Mouse (Mus musculus): ENCODE results near the gene Bud23.

The Bud23 gene

DNA sequence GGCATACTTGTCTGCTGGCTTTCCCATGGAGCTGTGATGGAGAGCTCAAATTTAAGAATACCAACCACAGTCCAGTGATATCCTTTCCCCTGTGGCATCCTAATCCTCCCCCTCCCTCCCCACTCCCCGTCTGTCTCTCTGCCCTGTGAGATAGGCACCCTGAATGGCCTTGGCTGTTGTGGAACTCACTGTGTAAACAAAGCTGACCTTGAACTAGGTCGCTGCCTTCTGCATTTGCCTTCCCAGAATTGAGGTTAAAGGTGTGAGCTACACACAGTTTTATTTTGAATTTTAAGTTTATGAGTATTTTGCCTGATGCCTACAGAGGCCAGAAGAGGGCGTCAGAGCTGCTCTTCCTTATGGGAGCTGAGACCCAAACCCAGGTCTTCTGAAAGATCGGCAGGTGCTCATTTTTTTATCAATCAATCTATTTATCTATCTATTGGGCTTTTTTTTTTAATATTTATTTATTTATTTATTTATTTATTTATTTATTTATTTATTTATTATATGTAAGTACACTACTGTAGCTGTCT lies 48.5 kb downstream of the Bud23 start:
- no peak for DNase-seq

DNA sequence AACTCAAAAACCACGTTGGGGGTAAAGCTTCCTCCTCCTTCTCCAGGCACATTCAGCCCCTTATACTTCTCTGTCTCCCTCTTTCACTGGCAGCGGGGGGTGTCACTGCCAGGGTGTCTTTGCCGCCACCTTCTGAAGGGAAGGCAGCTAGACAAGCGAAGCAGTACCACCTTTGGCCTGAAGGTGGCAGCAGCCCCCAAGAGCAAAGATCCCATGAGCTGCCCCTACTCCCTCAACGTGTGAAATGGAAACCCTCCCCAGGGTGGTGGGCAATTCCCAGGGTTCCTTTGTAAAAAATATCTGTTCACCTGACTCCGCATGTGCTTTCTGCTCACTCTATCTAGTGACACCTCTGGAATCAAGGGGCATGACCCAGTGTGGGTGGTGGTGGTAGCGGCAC lies 49.3 kb downstream of the Bud23 start:
- peak; percentile 95 to 96 for DNase-seq

DNA sequence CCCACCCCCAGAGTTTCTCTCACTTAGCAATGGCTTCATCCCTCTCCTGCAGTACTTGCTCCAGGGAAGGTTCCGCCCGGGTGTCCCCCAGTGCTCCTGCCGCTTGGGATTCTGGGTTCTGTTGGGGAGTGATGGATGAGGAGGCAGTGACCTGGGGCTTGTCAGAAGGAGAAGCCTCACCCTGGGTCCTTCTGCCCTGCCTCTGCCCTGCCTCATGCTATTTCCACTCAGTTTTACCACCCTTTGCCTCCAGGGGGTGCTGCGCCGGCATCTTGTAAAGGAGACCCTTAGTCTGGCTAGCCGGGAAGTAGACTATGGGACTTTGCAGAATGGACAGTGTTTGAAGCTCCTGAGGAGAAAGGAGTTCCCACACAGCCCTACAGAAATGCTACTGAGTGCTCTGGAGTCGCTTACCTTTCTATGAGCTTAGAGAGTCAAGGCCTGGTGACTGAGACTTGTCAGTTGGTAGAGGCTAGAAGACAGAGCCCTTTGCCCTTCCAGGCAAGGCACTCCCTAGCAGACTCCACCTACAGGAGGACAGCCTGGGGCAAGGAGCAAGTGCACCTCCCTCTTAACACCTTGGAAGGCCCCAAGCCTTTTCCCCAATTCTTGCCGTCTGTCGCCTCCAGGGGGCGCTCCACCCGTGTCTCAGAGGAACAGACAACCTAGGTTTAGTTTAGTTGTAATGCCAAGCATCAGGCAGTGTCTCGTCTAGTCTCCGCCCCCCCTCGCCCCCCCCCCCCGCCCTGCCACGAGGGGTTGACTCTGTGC lies 51.9 kb downstream of the Bud23 start:
- peak; percentile 90 to 94 for DNase-seq

DNA sequence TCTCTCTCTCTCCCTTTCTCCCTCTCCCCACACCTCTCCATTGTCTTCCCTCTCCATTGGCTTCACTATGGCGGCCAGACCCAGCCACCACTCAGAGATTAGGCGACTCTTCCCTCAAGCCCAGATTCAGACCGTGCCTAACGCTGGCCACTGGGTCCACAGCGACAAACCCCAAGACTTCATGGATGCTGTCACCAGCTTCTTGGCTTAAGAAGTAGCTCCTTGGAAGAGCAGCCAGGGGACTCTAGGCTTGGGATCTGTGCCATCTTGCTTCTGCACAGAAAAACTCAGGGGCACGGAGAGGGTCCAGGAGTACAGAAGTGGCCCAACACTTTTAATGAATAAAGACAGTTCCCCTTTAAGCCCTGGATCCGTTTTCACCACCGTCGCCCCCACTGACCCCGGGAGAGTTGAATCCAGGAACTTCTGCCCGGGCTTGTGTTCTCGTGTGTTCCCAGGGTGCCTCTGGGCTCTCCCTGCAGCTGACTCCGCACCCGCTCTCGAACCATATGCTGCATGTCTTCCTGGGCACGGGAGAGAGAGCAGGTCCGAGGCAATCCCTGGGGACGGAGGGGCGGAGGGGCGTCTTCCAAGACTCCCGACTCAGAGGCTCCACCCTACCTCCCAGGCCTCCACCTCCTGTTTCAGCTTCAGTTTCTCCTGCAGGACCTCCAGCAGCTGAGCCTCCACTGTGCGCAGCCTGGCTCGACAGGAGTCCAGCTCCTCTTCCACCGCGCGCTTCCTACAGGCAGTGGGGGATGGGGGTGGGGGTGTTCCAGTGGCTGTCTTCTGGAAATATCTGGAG lies 52.7 kb downstream of the Bud23 start:
- DNase-seq, result peak; percentile 54 to 62

DNA sequence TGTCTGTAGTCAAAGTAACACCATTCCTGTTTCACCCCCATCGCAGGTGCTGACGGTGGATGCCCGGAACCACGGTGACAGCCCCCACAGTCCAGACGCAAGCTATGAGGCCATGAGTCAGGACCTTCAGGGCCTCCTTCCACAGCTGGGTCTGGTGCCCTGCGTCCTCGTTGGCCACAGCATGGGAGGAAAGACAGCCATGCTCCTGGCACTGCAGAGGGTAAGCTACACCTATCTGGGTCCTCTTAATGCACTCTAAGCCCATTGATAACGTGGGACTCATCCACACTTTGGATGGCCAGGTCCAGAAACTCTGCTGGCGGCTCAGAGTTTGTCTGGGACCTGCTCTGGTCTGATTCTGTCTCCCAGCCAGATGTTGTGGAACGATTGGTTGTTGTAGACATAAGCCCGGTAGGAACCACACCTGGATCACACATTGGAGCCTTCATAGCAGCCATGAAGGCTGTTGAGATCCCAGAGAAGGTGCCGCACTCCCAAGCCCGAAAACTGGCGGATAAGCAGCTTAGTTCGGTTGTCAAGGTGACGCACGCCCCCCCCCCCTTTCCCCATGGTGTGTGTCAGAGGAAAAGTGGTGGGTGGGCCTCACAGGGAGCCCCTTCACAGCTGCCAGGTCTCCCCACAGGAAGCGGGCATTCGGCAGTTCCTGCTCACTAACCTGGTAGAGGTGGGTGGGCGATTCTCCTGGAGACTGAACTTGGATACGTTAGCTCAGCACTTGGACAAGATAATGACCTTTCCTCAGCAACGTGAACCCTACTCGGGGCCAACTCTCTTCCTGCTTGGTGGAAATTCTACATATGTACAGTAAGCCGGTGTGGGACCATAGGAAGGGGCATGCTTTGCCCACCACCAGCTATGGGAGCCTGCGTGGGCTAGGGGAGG lies 53.7 kb downstream of the Bud23 start:
- DNase-seq, result peak in 1 of 2 experiments; percentile 32

DNA sequence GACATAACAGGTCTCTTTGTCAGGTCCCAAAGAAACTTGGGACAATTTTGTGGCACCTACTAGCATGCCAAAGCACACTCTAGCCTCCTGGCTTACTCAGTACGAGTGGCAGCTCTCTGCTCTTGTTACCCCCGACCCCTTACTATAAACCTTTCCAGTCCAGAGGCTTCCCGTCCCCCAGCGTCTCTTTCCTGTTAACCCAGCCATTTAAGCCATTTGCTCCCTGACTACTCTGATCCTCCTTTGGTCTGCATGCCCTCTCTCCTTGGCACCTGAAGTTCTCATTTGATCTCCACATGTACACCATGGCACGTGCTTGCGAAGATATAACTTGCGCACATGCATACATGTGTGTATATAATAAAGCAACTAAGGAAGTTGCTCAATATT lies 54.4 kb downstream of the Bud23 start:
- DNase-seq, result no peak

DNA sequence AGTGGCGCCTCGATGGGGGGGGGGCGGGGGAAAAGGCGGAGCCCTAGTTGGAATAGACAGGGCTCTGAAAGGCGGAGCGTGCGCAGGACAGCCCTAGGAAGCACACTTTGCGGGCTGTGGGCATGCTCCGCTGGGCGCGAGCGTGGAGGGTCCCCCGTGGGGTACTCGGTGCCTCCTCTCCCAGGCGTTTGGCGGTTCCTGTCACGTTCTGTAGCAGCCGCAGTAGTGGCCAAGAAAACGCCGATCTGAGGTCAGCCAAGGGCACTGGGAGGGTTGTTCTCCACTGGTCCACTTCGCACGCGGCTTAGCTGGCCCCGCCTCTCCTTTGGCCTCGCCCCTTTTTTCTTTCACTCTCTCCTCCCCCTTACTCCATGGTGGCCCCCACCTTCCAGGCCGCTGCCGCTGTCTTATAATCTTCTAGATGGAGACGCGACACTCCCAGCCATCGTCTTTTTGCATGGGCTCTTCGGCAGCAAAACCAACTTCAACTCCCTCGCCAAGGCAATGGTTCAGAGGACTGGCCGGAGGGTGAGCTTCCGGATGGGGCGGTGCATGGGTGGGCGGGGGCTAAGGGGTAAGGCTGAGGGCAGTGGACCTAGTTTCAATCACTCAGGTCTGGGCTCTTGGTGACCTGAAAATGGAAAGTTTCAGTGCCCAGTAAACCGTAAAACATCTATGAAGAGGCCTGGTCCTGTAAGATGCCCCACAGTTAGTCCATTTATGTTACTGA lies 55.0 kb downstream of the Bud23 start:
- DNase-seq, result peak; percentile 90

DNA sequence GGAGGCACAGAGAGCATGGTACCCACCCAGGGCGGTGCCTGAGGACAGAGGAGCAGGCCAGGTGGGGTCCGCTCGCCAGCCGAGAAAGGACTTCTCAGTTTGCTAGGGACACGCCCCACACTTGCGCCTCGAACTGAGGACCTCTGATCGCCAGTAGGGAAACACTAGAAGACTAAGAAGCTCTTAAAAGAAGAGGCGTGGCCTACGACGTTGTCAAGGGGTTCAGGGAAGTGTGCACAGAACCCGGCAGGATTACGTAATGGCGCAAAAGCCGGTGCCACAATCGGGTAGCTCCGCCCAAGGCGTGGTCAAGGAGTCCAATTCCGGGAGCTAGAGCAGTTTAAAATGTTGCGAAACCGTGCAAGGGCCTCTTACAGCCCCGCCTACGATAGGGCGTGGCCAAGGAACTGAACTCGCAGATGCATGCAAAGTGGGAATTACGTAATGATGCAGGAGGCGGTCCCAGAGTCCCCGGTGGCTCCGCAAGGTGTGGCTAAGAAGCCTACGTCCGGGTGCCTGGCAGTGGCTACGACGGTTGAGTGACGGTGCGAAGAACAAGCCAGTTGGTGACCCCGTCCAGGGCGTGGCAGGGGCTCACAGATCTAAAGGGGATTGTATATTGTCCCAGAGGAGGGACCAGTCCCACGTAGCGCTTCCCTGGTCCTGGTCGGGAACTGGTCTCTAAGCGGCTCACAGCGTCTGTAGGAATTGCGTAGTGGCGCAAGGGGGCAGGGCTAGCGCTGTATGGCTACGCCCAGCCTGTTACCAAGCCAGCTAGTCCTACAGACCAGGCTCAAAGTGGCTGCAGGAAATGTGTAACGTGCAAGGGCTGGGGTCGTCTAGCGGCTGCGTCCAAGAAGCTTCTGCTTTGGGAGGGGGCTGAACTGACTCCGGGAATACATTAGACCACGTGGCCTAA lies 55.8 kb downstream of the Bud23 start, which contains the start of gene Abhd11:
Gene Abhd11, plus strand, starts transcription at position 482 of the 919 bp plus-strand sequence.
- peak; percentile 97 to 99 for DNase-seq

DNA sequence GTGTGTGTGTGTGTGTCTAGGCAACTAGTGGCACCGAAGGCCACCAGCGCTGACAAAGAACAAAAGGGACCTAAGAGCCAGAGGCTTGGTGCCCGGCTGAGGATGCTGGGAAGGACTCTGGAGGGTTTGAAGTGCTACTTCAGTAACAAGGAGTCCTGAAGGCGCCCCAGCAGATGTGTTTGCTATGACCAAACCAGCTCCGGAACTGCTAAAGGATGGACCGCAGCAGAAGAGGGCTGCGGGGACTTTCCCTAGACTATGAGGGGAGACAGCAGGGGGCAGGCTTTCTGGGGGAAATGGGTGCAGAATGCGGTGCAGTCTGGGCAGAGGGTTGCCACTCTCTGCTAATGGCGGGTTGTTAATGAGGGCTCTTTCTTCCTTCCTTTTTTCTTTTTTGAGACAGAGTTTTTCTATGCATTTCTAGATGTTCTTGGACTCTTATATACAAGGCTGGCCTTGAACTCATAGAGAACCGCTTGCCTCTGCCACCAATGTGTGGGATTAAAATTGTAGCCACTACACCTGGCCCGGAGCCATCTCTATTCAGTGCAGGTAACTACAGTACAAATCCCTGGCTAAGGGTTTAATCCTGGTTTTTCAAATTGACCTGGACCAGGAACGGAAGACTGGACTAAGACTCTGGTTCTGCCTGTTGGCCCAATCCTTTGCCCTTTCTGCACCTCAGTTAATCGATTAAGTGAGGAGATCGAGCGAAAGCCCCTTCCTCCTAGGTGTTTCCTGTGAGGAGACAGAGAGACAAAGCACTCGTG lies 56.8 kb downstream of the Bud23 start:
- peak; percentile 69 to 79 for DNase-seq

Measured in cerebellum, postnatal 10 days (tissue).